Mouse (Mus musculus) lung, embryonic 16.5 days (tissue): ENCODE data around the gene Daxx. TPM values are rescaled to one million over a fixed set of nuclear protein-coding genes. Genes with fewer than 3 reads are reported as not detected.
"Not testable (repeated sequence)": the region's sequence is repeated elsewhere in the genome, so short reads cannot be mapped to it uniquely, and the experiment has no call there.

Experiments
- ATAC-seq: fragments of 200-750 bp; cut with Nextera tagmentation; 2 replicates; pipeline ENCODE4 v1.8.0; 2017; ENCODE audit warnings: low read depth, mild to moderate bottlenecking, moderate library complexity
- H3K27ac ChIP-seq: fragments of 300-500 bp; sonication (generic); 2 replicates; pipeline ENCODE4 v1.5.1; 2014; ENCODE audit warnings: mild to moderate bottlenecking, control low read depth, low read length
- H3K27me3 ChIP-seq: fragments of 300-500 bp; sonication (generic); 2 replicates; pipeline ENCODE4 v1.6.1; 2014; ENCODE audit warnings: low read depth, low read length, mixed read lengths; ENCODE audit not compliant: control insufficient read depth, insufficient read depth
- H3K36me3 ChIP-seq: fragments of 300-500 bp; sonication (generic); 2 replicates; pipeline ENCODE4 v1.6.1; 2014; ENCODE audit warnings: low read length; ENCODE audit not compliant: control insufficient read depth, insufficient read depth
- H3K4me1 ChIP-seq: fragments of 300-500 bp; sonication (generic); replicated peaks from 2 replicates; pipeline ENCODE4 v1.6.1; 2014; ENCODE audit warnings: low read length, mixed read lengths; ENCODE audit not compliant: control insufficient read depth, insufficient read depth
- H3K4me2 ChIP-seq: fragments of 300-500 bp; sonication (generic); 2 replicates; pipeline ENCODE4 v1.6.1; 2014; ENCODE audit warnings: low read depth, low read length, control low read depth
- H3K4me3 ChIP-seq: fragments of 300-500 bp; sonication (generic); 2 replicates; pipeline ENCODE4 v1.5.1; 2014; ENCODE audit warnings: mild to moderate bottlenecking, low read length, control low read depth
- H3K9ac ChIP-seq: fragments of 300-500 bp; sonication (generic); 2 replicates; pipeline ENCODE4 v1.6.1; 2014; ENCODE audit warnings: low read length, control low read depth
- H3K9me3 ChIP-seq: fragments of 300-500 bp; sonication (generic); 2 replicates; pipeline ENCODE4 v1.6.1; 2016; ENCODE audit warnings: low read length; ENCODE audit not compliant: control insufficient read depth
- WGBS: fragments of 180-500 bp; shearing (Covaris S2); extraction: QIAGEN DNeasy Blood & Tissue Kit; methylation state at CpG from one replicate; pipeline ENCODE4 v1.1.7; 2014; 5-methylcytosine and 5-hydroxymethylcytosine counted together
- polyA plus RNA-seq: library from polyadenylated mRNA; unstranded; fragments of >200 nt; fragmentation: Nextera tagmentation; extraction: Ambion mirVana; gene quantifications from 2 replicates; pipeline ENCODE4 v1.2.1, GENCODE M21; 2015

Daxx gene
- 44.1 and 50.6 TPM in 2 replicates for polyA plus RNA-seq

DNA sequence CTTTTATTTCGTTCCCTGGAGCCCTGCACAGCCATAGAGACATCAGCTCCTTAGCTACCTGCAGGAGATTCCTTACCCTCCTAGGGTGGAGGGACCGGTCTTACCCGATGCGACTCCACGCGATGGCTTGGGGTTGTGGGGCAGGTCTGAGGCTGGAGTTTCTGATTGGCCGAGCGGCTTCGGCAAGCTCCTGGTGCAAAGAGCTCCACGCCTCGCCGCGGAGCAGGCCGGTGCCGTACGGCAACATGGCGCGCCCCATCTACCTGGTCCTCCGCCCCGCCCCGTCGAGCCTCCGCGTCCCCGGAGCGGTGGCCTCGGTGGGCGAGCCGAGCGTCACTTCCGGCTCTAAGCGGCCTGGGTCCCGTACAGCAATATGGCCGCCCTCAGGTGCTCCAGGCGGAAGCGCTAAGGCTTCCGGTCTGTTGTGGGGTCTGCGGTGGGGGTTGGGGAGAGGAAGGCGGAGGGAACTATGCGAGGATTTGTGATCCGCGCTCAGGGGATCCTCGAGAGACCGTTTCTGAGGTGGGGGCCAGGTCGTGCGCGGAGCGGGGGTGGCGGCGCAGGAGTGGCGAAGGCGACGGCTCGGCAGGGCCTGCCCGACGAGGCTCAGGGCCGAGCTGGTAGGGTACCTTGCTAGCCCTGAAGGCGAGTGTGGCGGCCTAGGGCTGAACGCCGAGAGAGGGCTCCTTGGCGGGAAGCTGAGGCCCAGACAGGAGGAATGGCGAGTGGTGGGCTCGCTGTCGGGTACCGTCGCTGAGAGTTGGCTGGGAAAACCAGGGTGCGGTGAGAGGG, at the start of gene Daxx:
TSS of gene Daxx (plus strand) at position 338 of the 792 bp plus-strand sequence.
- peak within 1 kb of the TSS; percentile 99 for H3K4me3 ChIP-seq
- H3K9me3 ChIP-seq: no peaks in the 10 kb centered on the region
- H3K27ac ChIP-seq: peak within 1 kb of the TSS; percentile 94
- ATAC-seq: peak; percentile 97
- no peaks in the 10 kb centered on the region for H3K27me3 ChIP-seq
- peaks cover 27% of the 10 kb centered on the region for H3K36me3 ChIP-seq
- H3K4me2 ChIP-seq: peak within 1 kb of the TSS; percentile 92
- under 1% methylated on average over 68 of the region's 68 CpGs for WGBS
- H3K9ac ChIP-seq: peak within 1 kb of the TSS; percentile 95
- H3K4me1 ChIP-seq: peaks cover 8% of the 10 kb centered on the region

DNA sequence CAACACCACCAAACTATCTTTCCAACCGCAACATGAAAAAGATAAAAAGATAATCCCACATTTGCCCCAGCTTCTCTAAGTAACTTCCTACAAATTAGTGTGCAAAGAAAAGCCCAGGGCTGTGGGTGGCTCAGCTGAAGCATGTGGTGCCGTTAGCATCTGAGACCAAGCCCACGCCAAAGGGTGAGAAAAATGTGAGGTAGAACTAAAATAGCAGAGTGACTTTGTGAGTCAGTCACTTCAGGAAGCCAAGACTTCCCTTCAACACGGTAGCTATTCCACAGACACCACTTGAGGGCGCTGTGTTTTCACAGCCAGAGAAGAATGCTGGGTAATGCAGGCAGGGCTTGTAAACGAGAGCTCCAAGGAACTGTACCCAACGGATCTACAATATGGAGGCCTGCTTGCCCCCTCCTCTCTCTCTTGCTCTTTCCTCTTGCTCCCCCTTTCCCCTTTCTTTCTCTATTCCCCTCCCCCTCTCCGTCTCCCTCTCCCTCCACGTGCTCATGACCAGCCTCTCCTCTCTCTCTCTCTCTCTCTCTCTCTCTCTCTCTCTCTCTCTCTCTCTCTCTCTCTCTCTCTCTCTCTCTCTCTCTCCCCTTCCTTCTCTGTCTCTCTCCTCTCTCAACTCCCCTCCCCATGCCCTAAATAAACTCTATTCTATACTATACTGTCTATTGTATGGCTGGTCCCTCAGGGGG, 43.7 kb upstream of the Daxx start:
- Histone ChIP-seq H3K9ac (no peak overlapping the region), H3K27ac (no peak overlapping the region), H3K4me3 (no peak overlapping the region), H3K4me2 (no peak overlapping the region), H3K9me3 (no peaks in the 10 kb centered on the region), H3K4me1 (no peaks in the 10 kb centered on the region), H3K36me3 (no peaks in the 10 kb centered on the region), H3K27me3 (no peaks in the 10 kb centered on the region)
- ATAC-seq: no peak
- 26% methylated on average over 9 of the region's 9 CpGs for WGBS

DNA sequence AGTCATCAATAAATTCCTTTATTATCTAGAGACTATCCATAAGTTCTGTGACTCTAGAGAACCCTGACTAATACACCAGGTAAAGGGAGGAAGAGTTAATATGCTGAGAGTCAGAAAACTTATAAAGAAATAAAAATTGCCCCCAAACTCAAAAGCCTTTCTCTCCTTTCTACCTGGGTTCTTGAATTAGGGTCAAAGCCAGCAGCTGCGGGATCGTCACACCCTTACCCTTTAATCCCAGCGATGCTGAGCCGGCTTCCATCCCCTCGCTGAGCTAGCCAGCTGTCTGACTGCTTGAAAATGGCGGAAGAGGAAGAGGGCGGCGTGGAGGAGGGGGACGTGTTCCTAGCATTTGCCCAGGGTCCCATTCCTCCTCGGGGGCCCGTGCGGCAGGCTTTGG, 35.7 kb upstream of the Daxx start, which contains the start of gene Gm7029:
TSS of gene Gm7029 (plus strand) at position 301 of the 400 bp plus-strand sequence.
- not testable (repeated sequence) for ATAC-seq, H3K27ac ChIP-seq, H3K4me2 ChIP-seq, H3K27me3 ChIP-seq, H3K9me3 ChIP-seq, H3K4me3 ChIP-seq, H3K4me1 ChIP-seq, H3K9ac ChIP-seq
- peaks cover 17% of the 10 kb centered on the region for H3K36me3 ChIP-seq
- WGBS: no CpG with 5 or more reads among the region's 12 CpGs

- Histone ChIP-seq H3K27me3 (no peaks in the 10 kb centered on the region), H3K4me1 (no peaks in the 10 kb centered on the region), H3K9ac (no peak overlapping the region), H3K4me3 (no peak overlapping the region), H3K9me3 (no peaks in the 10 kb centered on the region), H3K36me3 (peaks cover 21% of the 10 kb centered on the region), H3K4me2 (no peak overlapping the region), H3K27ac (no peak overlapping the region)
- 82% methylated on average over 11 of the region's 11 CpGs for WGBS
- ATAC-seq: no peak
Observed at GRCm38 (mm10) chr17:33874411-33874810, 34.8 kb upstream of the Daxx start.

GRCm38 (mm10) chr17:33875797-33876196, 33.4 kb upstream of the Daxx start:
- not testable (repeated sequence) for H3K27ac ChIP-seq, H3K9ac ChIP-seq, H3K9me3 ChIP-seq, H3K4me2 ChIP-seq, H3K27me3 ChIP-seq, H3K4me3 ChIP-seq, H3K4me1 ChIP-seq
- peaks cover 26% of the 10 kb centered on the region for H3K36me3 ChIP-seq
- WGBS: 80% methylated on average over 5 of the region's 5 CpGs
- ATAC-seq: 0 out of 2 replicates have a peak, but pooled peaks have one; percentile 38

GRCm38 (mm10) chr17:33884320-33884719, 24.9 kb upstream of the Daxx start:
- H3K36me3 ChIP-seq: peaks cover 21% of the 10 kb centered on the region
- not testable (repeated sequence) for H3K4me1 ChIP-seq, H3K4me2 ChIP-seq, H3K4me3 ChIP-seq, H3K27ac ChIP-seq, H3K27me3 ChIP-seq, H3K9ac ChIP-seq, ATAC-seq, H3K9me3 ChIP-seq
- 94% methylated on average over 8 of the region's 11 CpGs for WGBS

DNA sequence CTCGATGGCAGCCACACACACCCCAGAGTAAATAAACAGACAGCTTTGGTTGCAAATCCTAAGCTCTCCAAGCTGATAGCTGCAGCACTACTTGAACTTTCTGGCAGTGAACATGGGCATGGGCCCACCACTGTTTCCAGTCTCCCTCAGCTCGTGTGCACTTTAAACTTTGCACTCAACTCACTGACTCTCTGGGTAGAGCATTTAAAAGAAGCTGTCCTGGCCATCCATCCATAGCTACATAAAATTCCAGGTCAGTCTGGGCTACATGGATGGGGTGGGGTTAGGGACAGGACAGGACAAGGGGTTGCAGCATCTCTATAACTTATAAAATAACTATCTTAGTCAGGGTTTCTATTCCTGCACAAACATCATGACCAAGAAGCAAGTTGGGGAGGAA, 21.4 kb upstream of the Daxx start:
- H3K4me2 ChIP-seq, H3K4me1 ChIP-seq, H3K27ac ChIP-seq, H3K27me3 ChIP-seq, H3K9ac ChIP-seq, H3K4me3 ChIP-seq, H3K9me3 ChIP-seq, ATAC-seq: not testable (repeated sequence)
- H3K36me3 ChIP-seq: peaks cover 12% of the 10 kb centered on the region
- 26% methylated on average over 2 of the region's 2 CpGs for WGBS

GRCm38 (mm10) chr17:33888230-33888629, 21.0 kb upstream of the Daxx start:
- H3K36me3 ChIP-seq: peaks cover 12% of the 10 kb centered on the region
- not testable (repeated sequence) for H3K4me3 ChIP-seq, H3K4me2 ChIP-seq

DNA sequence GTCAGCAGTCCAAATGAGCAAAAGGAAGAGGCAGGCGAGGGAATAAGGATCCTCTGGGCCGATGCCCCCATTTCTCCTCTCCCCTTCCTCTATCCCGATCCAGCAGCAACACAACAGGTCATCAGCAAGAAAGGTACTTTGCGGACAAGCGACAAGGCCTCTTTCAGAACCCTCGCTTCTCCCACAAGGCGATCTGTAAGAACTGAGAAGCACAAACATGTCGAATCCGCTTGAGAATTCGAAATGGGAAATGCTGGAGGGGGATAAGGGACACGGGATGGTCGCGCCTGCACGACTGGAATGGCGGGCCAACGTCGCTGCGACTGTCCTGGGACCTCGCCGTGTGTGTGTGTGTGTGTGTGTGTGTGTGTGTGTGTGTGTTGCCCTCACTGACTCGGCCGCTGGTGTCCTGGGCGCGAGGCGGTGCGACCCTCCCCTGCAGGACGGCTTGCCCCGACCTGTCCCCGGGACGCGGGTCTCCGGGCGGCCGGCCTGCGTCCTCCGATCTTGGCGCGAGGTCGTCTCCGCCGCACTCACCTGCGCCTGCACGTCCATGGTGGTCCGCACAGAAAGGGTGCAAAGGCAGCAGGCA, 19.2 kb upstream of the Daxx start:
- not testable (repeated sequence) for H3K9me3 ChIP-seq, H3K36me3 ChIP-seq, H3K4me1 ChIP-seq, H3K27me3 ChIP-seq
- H3K27ac ChIP-seq: peak overlapping the region; percentile 51
- H3K4me3 ChIP-seq: peak overlapping the region; percentile 65
- peak; percentile 26 for ATAC-seq
- 0% methylated on average over 41 of the region's 44 CpGs for WGBS
- H3K9ac ChIP-seq: peak overlapping the region; percentile 70
- H3K4me2 ChIP-seq: peak overlapping the region; percentile 51

More at GRCm38 (mm10) chr17:33888230-33888629, 21.0 kb upstream of the Daxx start:
- H3K4me1 ChIP-seq, ATAC-seq, H3K9me3 ChIP-seq, H3K9ac ChIP-seq, H3K27ac ChIP-seq, H3K27me3 ChIP-seq: not testable (repeated sequence)
